Mouse (Mus musculus) intestine, postnatal 0 days (tissue): ENCODE measurements around the gene Prpf18. TPM values are rescaled to one million over a fixed set of nuclear protein-coding genes. Genes with fewer than 3 reads are reported as not detected.

Source experiments
- ATAC-seq: fragments of 200-750 bp; cut with Nextera tagmentation; 2 replicates; pipeline ENCODE4 v1.8.0; 2017; ENCODE audit warnings: mild to moderate bottlenecking, moderate TSS enrichment, moderate library complexity
- H3K27ac ChIP-seq: fragments of 300-500 bp; sonication (generic); 2 replicates; pipeline ENCODE4 v1.5.1; 2014; ENCODE audit warnings: mild to moderate bottlenecking, low read depth, low read length, moderate library complexity
- H3K27me3 ChIP-seq: fragments of 300-500 bp; sonication (generic); replicated peaks from 2 replicates; pipeline ENCODE4 v1.6.1; 2014; ENCODE audit warnings: low read length, mixed read lengths; ENCODE audit not compliant: control insufficient read depth, insufficient read depth
- H3K36me3 ChIP-seq: fragments of 300-500 bp; sonication (generic); 2 replicates; pipeline ENCODE4 v1.6.1; 2014; ENCODE audit warnings: mild to moderate bottlenecking, moderate library complexity; ENCODE audit not compliant: control insufficient read depth, insufficient read depth
- H3K4me1 ChIP-seq: fragments of 300-500 bp; sonication (generic); replicated peaks from 2 replicates; pipeline ENCODE4 v1.6.1; 2014; ENCODE audit warnings: antibody characterized with exemption, low read length, mixed read lengths; ENCODE audit not compliant: control insufficient read depth, insufficient read depth
- H3K4me2 ChIP-seq: fragments of 300-500 bp; sonication (generic); replicated peaks from 2 replicates; pipeline ENCODE4 v1.6.1; 2014; ENCODE audit warnings: low read depth, mild to moderate bottlenecking, moderate library complexity
- H3K4me3 ChIP-seq: fragments of 300-500 bp; sonication (generic); 2 replicates; pipeline ENCODE4 v1.5.1; 2014; ENCODE audit warnings: low read depth, low read length
- H3K9ac ChIP-seq: fragments of 300-500 bp; sonication (generic); 2 replicates; pipeline ENCODE4 v1.6.1; 2014; ENCODE audit warnings: mild to moderate bottlenecking, low read depth, low read length
- H3K9me3 ChIP-seq: fragments of 300-500 bp; sonication (generic); 2 replicates; pipeline ENCODE4 v1.6.1; 2016; ENCODE audit warnings: mixed run types; ENCODE audit not compliant: control insufficient read depth
- CTCF ChIP-seq: sonication (generic); IDR thresholded peaks from 2 replicates; pipeline ENCODE4 v1.5.1; 2016; ENCODE audit warnings: low read depth, mild to moderate bottlenecking, control low read depth, antibody characterized with exemption, moderate library complexity
- WGBS: fragments of 180-500 bp; shearing (Covaris S2); extraction: QIAGEN DNeasy Blood & Tissue Kit; methylation state at CpG from one replicate; pipeline ENCODE4 v1.1.7; 2014; 5-methylcytosine and 5-hydroxymethylcytosine counted together
- polyA plus RNA-seq: library from polyadenylated mRNA; unstranded; fragments of >200 nt; fragmentation: Nextera tagmentation; extraction: Ambion mirVana; gene quantifications from 2 replicates; pipeline ENCODE4 v1.2.1, GENCODE M21; 2015

Prpf18 gene
- polyA plus RNA-seq, 1 experiment from 2014 or later: 13.0 TPM

DNA sequence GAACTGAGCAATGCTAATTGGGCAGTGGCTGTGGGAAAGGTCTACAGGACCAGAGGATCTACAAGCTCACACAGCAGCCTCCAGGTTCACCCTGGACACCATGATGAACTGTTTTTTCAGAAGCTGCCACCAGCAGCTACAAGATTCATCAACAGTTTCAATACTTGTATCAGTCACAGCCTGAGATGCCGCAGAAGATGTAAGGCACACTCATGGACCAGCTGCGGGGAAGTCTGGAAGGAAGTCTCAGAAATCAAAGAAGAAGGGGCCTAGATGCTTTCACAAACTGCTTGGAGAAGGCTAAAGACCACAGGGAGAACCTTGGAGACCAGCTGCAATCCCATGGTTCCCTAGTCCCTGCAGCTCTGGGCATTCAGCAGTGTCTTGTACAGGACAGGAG is 2.3 kb downstream of the Prpf18 start:
- 0 out of 2 replicates have a peak, but pooled peaks cover 4% of the 10 kb centered on the region for H3K4me1 ChIP-seq
- H3K4me3 ChIP-seq: no peak overlapping the region
- no peaks in the 10 kb centered on the region for H3K9me3 ChIP-seq
- no peak for TF ChIP-seq CTCF
- ATAC-seq: no peak
- no peak overlapping the region for H3K27ac ChIP-seq
- no peak overlapping the region for H3K9ac ChIP-seq
- H3K36me3 ChIP-seq: peaks cover 22% of the 10 kb centered on the region
- H3K4me2 ChIP-seq: no peak overlapping the region
- no peaks in the 10 kb centered on the region for H3K27me3 ChIP-seq
- WGBS: 95% methylated on average over 2 of the region's 2 CpGs

DNA sequence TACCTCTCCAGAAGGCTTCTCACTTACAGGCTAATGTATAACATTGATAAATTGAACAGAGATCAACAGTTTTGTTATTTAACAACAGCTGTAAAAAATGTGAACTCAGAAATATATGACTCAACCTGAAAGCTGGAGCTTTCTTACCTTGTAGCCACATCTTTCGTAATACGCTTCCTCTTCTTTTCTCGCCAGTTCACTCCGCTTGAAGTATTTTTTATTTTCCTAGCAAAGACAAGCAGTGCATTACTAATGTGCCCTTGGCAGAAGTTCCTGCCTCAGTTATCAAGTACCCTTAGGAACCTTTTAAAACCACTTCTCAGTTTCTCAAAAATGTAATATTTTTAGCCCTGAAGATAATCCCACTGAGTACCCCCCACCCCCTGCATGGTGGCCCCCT is 3.8 kb downstream of the Prpf18 start:
- ATAC-seq: no peak
- Histone ChIP-seq H3K9ac (no peak overlapping the region), H3K27me3 (no peaks in the 10 kb centered on the region), H3K36me3 (peaks cover 30% of the 10 kb centered on the region), H3K27ac (no peak overlapping the region), H3K4me1 (0 out of 2 replicates have a peak, but pooled peaks cover 4% of the 10 kb centered on the region), H3K4me3 (no peak overlapping the region), H3K4me2 (no peak overlapping the region), H3K9me3 (no peaks in the 10 kb centered on the region)
- no peak for TF ChIP-seq CTCF
- 83% methylated on average over 4 of the region's 4 CpGs for WGBS

DNA sequence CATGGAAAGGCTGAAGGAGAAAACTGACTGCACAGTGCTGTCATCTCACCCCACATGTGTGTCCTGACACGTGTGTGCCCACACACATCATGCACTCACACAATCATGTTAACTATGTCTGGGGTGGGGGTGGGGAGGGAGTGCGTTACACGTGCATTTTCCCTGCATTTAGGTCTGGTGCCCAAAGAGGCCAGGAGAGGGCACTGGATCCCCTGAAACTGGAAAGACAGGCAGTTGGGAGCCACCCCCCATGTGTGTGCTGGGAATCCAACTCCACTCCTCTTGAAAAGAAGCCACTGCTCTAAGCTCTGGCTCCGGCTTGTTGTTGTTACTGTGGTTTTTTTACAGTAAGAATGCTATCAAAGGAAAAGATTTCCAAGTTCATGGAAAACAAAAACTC is 6.8 kb downstream of the Prpf18 start:
- no peaks in the 10 kb centered on the region for H3K9me3 ChIP-seq
- peaks cover 51% of the 10 kb centered on the region for H3K36me3 ChIP-seq
- no peak overlapping the region for H3K4me2 ChIP-seq
- WGBS: 82% methylated on average over 4 of the region's 4 CpGs
- no peak overlapping the region for H3K27ac ChIP-seq
- H3K4me3 ChIP-seq: no peak overlapping the region
- no peak overlapping the region for H3K9ac ChIP-seq
- no peak for ATAC-seq
- peak; percentile 24; the same call in 1 of the 2 replicates for TF ChIP-seq CTCF
- no peaks in the 10 kb centered on the region for H3K4me1 ChIP-seq
- H3K27me3 ChIP-seq: no peaks in the 10 kb centered on the region

DNA sequence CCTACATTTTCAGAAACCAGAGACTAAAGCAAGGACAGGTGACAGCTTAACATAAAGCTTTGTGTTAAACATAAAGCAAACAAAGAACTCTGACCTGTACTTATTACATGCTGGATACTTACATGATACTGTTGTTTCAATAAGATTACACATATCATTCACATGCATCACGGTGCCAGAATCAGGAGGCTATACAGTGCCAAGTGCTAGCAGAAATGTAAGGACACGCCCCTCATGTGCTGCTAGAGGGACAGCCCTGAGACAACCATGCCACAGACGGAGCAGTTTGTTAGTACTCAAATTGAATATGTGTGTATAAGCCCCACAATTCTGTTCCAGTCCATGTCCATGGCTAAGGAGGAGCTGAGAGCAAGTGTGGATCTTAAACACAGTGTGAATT is 13.7 kb downstream of the Prpf18 start:
- Histone ChIP-seq H3K27ac (no peak overlapping the region), H3K27me3 (no peaks in the 10 kb centered on the region), H3K4me2 (no peak overlapping the region), H3K9ac (no peak overlapping the region), H3K36me3 (peaks cover 82% of the 10 kb centered on the region), H3K4me1 (no peaks in the 10 kb centered on the region), H3K9me3 (no peaks in the 10 kb centered on the region), H3K4me3 (no peak overlapping the region)
- TF ChIP-seq CTCF: no peak
- ATAC-seq: no peak
- WGBS: 82% methylated on average over 3 of the region's 3 CpGs

DNA sequence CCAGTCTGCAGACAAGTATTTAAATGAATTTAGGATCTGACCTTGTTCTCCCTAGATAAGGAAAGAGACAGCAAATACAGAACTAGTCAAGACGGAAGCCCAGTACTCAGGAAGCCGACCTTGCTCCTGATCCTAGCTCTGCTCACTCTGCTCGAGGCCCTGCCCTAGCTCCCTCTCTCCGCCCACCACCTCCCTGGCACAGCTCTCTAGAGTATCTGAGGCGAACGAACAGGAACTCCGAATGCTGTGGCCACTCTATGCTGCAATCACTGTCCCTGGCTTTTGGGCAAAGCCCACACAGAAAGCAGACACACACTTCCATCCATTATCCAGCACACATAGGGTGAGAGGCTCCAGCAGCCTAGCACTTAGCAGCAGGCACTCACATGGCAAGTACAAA is 15.3 kb downstream of the Prpf18 start:
- 78% methylated on average over 7 of the region's 7 CpGs for WGBS
- no peak overlapping the region for H3K4me3 ChIP-seq
- no peak for TF ChIP-seq CTCF
- no peaks in the 10 kb centered on the region for H3K9me3 ChIP-seq
- H3K9ac ChIP-seq: no peak overlapping the region
- H3K27me3 ChIP-seq: no peaks in the 10 kb centered on the region
- H3K4me1 ChIP-seq: no peaks in the 10 kb centered on the region
- peaks cover 81% of the 10 kb centered on the region for H3K36me3 ChIP-seq
- H3K4me2 ChIP-seq: no peak overlapping the region
- no peak for ATAC-seq
- H3K27ac ChIP-seq: no peak overlapping the region

DNA sequence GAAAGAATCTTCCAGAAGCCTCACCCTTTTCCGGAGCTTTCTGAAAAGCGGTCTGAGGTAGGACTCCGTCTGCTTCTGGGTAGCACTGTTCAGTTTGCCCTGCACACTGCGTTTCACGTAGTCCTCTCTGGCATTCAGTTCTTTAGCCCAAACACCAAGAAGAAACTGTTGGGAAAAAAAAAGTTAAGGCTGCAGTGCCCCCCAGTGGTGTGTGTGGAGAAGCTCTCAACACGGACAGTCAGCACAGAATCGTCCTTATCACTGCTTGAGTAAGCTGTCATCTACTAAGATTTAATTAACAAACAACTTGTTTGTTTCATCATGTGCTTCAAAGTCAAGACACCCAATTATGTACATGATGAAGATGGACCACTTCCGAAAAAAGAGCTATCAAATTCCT is 16.1 kb downstream of the Prpf18 start:
- WGBS: 85% methylated on average over 8 of the region's 8 CpGs
- Histone ChIP-seq H3K36me3 (peaks cover 77% of the 10 kb centered on the region), H3K4me1 (no peaks in the 10 kb centered on the region), H3K4me2 (no peak overlapping the region), H3K27me3 (no peaks in the 10 kb centered on the region), H3K27ac (no peak overlapping the region), H3K9me3 (no peaks in the 10 kb centered on the region), H3K4me3 (no peak overlapping the region), H3K9ac (no peak overlapping the region)
- no peak for ATAC-seq
- TF ChIP-seq CTCF: peak; percentile 57
